Mouse (Mus musculus) myocyte (in vitro differentiated cells): ENCODE data around the gene Lrrc74b. TPM values are rescaled to one million over a fixed set of nuclear protein-coding genes. Genes with fewer than 3 reads are reported as not detected.

Experiments
- H3K27me3 ChIP-seq: one replicate; pipeline ENCODE4 v1.6.1; 2011; ENCODE audit not compliant: control insufficient read depth, insufficient read depth, insufficient read length
- H3K36me3 ChIP-seq: one replicate; pipeline ENCODE4 v1.6.1; 2011; ENCODE audit not compliant: control insufficient read depth, insufficient read depth
- H3K4me2 ChIP-seq: one replicate; pipeline ENCODE4 v1.6.1; 2011; ENCODE audit warnings: low read depth, control low read depth
- H3K4me3 ChIP-seq: one replicate; pipeline ENCODE4 v1.5.1; 2011; ENCODE audit warnings: mild to moderate bottlenecking, control low read depth, moderate library complexity
- H3K79me2 ChIP-seq: one replicate; pipeline ENCODE4 v1.6.1; 2011; ENCODE audit not compliant: control insufficient read depth, insufficient read depth
- H3ac ChIP-seq: one replicate; pipeline ENCODE4 v1.6.1; 2011; ENCODE audit not compliant: control insufficient read depth, insufficient read length
- CEBPB ChIP-seq: IDR thresholded peaks from 2 replicates; pipeline ENCODE4 v1.6.1; 2011; ENCODE audit warnings: mild to moderate bottlenecking, moderate library complexity; ENCODE audit not compliant: poor library complexity, insufficient read depth, severe bottlenecking
- MYOG ChIP-seq, 3 experiments: IDR thresholded peaks; one replicate each; pipeline ENCODE4 v1.6.1; 2011; ENCODE audit warnings: control low read depth in 2 of 3, low read depth in 2 of 3, mild to moderate bottlenecking in 2 of 3; ENCODE audit not compliant: insufficient read length in 2 of 3, control insufficient read depth in 1 of 3, insufficient read depth in 1 of 3
- POLR2A ChIP-seq: IDR thresholded peaks from one replicate; pipeline ENCODE4 v1.6.1; 2011; ENCODE audit warnings: low read depth, mild to moderate bottlenecking, control low read depth, moderate library complexity; ENCODE audit not compliant: insufficient read length
- SRF ChIP-seq: IDR thresholded peaks from one replicate; pipeline ENCODE4 v1.6.1; 2011; ENCODE audit warnings: low read depth; ENCODE audit not compliant: control insufficient read depth, insufficient read length
- polyA plus RNA-seq: library from polyadenylated mRNA; unstranded; fragments of >200 nt; fragmentation: generic; extraction: Trizol; gene quantifications from one replicate; pipeline ENCODE4 v1.2.1, GENCODE M21; 2012; ENCODE audit warnings: missing spikeins

Lrrc74b gene
- polyA plus RNA-seq, 1 experiment = 0.08 TPM

DNA sequence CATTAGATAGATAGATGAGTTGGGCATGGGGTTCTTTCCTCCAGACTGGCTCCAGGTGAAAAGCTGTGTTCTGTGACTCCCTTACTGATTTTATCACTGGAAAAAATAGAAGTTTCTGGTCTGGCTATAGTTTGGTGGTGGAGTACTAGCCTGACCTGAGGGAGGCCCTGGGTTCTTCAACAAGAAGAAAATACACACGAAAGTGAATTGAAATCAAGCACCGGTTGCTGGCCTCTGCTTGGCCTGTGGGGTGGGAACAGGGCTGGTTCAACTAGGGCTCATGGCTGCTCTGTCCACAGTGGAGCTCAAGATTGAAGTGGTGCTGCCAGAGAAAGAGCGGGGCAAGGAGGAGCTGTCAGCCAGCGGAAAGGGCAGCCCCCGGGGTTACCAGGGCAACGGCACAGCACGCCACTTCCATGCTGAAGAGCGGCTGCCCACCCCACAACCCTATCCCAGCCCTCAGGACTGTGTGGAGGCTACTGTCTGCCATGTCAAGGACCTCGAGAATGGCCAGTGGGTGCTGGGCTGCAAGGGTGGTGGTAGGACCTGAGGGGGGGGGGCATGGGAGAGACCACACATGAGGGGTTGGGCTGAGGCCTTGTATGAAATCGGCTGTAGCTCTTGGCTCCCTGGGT, 61.7 kb downstream of the Lrrc74b start:
- Histone ChIP-seq H3ac (no peak overlapping the region), H3K36me3 (no peaks in the 10 kb centered on the region), H3K27me3 (peaks cover 44% of the 10 kb centered on the region), H3K79me2 (no peaks in the 10 kb centered on the region), H3K4me2 (no peak overlapping the region), H3K4me3 (no peak overlapping the region)
- TF ChIP-seq SRF (no peak), POLR2A (no peak), CEBPB (no peak)

DNA sequence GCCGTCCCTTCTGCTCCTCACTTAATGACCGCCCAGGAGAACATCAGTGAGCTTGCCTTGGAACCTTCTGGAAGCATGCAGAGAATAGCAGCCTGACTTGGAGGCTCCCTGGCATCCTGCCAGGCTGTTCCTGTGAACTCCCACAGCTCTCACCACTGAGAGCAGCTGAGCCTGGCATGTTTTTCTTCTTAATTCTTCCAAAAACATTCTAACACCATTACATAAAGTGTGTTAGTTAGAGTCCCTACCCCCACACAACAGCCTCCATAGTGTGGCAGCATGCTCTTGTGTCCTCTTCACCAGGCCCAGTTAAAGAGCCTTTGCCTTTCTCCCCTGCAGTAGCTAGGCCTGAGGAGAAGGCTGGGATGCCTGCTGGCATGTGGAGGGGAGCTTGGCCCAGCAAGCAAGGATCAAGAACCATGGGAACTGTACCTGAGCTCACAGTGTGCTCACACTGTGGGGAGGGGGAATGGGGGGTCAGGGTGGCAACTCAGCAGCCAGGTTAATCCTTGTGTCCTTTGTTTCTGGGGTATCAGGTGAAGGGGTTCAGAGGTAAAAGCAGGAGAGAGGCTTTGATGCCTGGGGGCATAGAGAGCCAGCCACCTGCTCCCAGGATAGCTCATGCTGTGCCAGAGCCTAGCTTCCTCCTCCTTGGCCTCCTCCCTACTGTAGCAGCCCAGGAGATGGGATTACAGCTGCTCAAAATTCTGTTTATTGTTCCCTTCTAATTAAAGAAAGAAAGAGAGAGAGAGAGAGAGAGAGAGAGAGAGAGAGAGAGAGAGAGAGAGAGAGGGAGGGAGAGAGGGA, 64.3 kb downstream of the Lrrc74b start:
- no peaks in the 10 kb centered on the region for H3K79me2 ChIP-seq
- H3ac ChIP-seq = no peak overlapping the region
- H3K4me2 ChIP-seq = no peak overlapping the region
- no peaks in the 10 kb centered on the region for H3K36me3 ChIP-seq
- H3K4me3 ChIP-seq = no peak overlapping the region
- peaks cover 23% of the 10 kb centered on the region for H3K27me3 ChIP-seq
- no peak for TF ChIP-seq MYOG (IDR thresholded peaks at IDR 0.05; ENCODE audit: control insufficient read depth in 1 of 3, insufficient read depth in 1 of 3, insufficient read length in 2 of 3, low read depth in 2 of 3)

Other genes with a start within 250 kb of the Lrrc74b start
- gene Serpind1, start 229.9 kb downstream of the Lrrc74b start, polyA plus RNA-seq = 0.10 TPM
- gene Snap29, start 155.3 kb downstream of the Lrrc74b start, polyA plus RNA-seq = 12.0 TPM
- gene Pi4ka, start 154.9 kb downstream of the Lrrc74b start, polyA plus RNA-seq = 37.8 TPM
- gene Crkl, start 109.3 kb downstream of the Lrrc74b start, polyA plus RNA-seq = 14.8 TPM
- 0.02 TPM for gene Aifm3, start 71.6 kb downstream of the Lrrc74b start, polyA plus RNA-seq
- gene Lztr1, start 52.6 kb downstream of the Lrrc74b start, polyA plus RNA-seq = 84.7 TPM
- 42.6 TPM for gene Thap7, start 30.1 kb downstream of the Lrrc74b start, polyA plus RNA-seq
- 3.3 TPM for gene P2rx6, start 638 bp upstream of the Lrrc74b start, polyA plus RNA-seq
- 1.1 TPM for gene Slc7a4, start 22.0 kb upstream of the Lrrc74b start, polyA plus RNA-seq
- gene Smpd4, start 58.1 kb upstream of the Lrrc74b start, polyA plus RNA-seq = 15.2 TPM
- gene Ccdc74a, start 85.2 kb upstream of the Lrrc74b start, polyA plus RNA-seq = 1.5 TPM
- gene Med15, start 171.6 kb upstream of the Lrrc74b start, polyA plus RNA-seq = 42.9 TPM
- gene Klhl22, start 198.4 kb upstream of the Lrrc74b start, polyA plus RNA-seq = 107 TPM
- 25.9 TPM for gene Scarf2, start 236.0 kb upstream of the Lrrc74b start, polyA plus RNA-seq